Mouse (Mus musculus) C2C12 (cell line): ENCODE measurements around the gene Hist1h4a.
"Not testable (repeated sequence)": the region's sequence is repeated elsewhere in the genome, so short reads cannot be mapped to it uniquely, and the experiment has no call there.

Source experiments
- CEBPB ChIP-seq: IDR thresholded peaks from one replicate; pipeline ENCODE4 v1.6.1; 2011; ENCODE audit warnings: low read depth, mild to moderate bottlenecking, control low read depth, moderate library complexity
- CTCF ChIP-seq: IDR thresholded peaks from one replicate; pipeline ENCODE4 v1.5.1; 2011; ENCODE audit not compliant: control insufficient read depth, insufficient read depth, insufficient read length
- MAX ChIP-seq: IDR thresholded peaks from one replicate; pipeline ENCODE4 v1.6.1; 2011; ENCODE audit warnings: mild to moderate bottlenecking, control low read depth
- MYOD1 ChIP-seq: IDR thresholded peaks from one replicate; pipeline ENCODE4 v1.6.1; 2011; ENCODE audit warnings: low read depth; ENCODE audit not compliant: control insufficient read depth, insufficient read length
- USF1 ChIP-seq: IDR thresholded peaks from one replicate; pipeline ENCODE4 v1.6.1; 2011; ENCODE audit warnings: low read depth, mild to moderate bottlenecking, control low read depth, moderate library complexity

- TF ChIP-seq CTCF, MAX, MYOD1, USF1, CEBPB: not testable (repeated sequence)
These were observed 8.8 kb downstream of the Hist1h4a start, which contains the start of gene Hist1h3b for GRCm38 (mm10) chr13:23752067-23752741.
